Mouse (Mus musculus): ENCODE measurements around the gene Lmbrd1.

DNA sequence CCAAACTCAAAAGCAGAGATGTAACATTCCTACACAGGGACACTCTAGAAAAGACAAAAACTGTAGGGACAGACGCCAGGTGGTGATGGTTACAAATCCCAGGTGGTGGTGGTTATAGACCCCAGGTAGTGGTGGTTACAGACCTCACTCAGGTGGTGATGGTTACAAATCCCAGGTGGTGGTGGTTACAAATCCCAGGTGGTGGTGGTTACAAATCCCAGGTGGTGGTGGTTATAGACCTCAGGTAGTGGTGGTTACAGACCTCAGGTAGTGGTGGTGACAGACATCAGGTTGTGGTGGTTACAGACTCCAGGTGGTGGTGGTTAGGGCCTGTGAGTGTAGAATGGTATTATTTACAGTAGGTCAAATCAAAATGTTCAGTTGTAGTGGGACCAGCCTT, 5.5 kb downstream of the Lmbrd1 start:
- TF ChIP-seq POLR2A (IDR thresholded peaks at IDR 0.05; ENCODE audit: extremely low read depth, insufficient read depth, low read length) (no peak), CTCF (IDR thresholded peaks at IDR 0.05; ENCODE audit: extremely low read depth, insufficient read depth, low read length) (no peak)

Data from cortical plate, adult 2 months (tissue).